Mouse (Mus musculus): ENCODE measurements at regions not wholly inside any gene's neighbourhood (a gene's known extent, or its start where the extent isn't known, plus 50 kb on each side); places are given as distances from the start of the nearest gene placed in this dataset.

GRCm38 (mm10) chr11:7508861-7509260, 295.1 kb upstream of the Igfbp3 start:
- DNase-seq = no peak

- no peak for DNase-seq
These were observed 292.8 kb upstream of the Igfbp3 start for GRCm38 (mm10) chr11:7506421-7506945.

DNA sequence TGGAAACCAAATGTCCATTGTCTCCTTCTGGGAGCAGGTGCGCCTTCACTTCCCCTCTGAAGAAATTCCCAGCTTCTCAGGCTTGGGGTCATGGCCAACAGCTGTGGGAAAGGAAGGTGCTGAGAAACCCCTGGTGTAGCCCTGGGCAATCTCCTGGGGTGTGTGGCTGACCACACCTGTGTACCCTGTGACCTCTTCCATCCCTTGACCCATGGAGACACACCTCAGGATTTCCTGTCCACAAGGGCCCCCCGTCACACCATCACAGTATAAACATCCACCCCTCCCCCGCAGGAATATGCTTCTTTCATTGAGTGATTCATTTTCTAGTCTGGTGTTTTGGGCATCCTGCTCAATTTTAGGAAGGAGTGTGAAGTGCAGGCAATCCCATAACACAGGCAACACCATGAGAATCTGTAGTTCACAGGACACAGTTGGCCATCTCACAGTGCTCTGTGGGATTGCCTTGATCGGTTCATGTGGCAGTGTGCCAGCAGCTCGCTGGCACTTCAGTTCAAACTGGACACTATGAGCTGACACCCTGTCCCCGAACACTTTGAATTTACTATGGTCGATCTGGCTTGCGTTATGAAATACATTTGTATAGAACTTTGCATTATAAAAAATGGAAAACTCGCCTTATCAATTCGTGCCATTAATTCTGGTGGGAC, 291.1 kb upstream of the Igfbp3 start:
- DNase-seq = peak; percentile 84 to 89

DNA sequence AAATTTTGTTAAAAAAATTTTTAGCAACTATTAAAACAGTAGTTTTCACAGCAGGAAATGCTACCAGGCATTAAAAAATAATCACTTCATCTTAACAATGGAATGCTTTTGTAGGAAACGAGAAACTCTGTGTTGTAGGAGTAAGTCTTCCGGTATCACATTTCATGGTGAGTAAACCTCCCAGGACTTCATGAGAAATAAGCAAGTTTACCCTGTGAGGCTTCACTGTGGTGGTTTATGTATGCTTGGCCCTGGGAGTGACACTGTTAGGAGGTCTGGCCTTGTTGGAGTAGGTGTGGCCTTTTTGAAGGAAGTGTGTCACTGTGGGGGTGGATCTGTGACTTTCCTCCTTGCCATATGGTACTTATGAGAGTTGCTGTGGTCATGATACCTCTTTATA, 289.0 kb upstream of the Igfbp3 start:
- DNase-seq = no peak

- DNase-seq = peak; percentile 84 to 89
These were observed 288.3 kb upstream of the Igfbp3 start for GRCm38 (mm10) chr11:7502045-7502444.

DNA sequence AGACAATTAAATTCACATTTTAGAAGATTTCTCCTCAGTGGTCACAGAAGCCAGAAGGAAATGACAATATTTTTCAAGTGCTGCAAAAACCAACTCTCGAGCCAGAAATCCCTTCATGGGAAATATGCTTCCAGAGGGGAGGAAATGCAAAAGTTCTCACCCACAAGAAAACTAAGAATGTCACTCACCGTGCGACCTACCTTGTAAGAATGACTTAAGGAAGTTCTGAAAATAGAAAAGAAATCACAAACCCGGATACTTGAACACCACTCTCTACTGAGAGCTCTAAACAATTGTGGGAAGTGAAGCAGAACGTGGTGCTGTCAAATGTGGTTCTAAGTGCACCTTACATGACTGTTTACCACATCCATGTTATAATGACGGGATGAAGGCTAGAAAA, 284.1 kb upstream of the Igfbp3 start:
- DNase-seq = no peak

DNA sequence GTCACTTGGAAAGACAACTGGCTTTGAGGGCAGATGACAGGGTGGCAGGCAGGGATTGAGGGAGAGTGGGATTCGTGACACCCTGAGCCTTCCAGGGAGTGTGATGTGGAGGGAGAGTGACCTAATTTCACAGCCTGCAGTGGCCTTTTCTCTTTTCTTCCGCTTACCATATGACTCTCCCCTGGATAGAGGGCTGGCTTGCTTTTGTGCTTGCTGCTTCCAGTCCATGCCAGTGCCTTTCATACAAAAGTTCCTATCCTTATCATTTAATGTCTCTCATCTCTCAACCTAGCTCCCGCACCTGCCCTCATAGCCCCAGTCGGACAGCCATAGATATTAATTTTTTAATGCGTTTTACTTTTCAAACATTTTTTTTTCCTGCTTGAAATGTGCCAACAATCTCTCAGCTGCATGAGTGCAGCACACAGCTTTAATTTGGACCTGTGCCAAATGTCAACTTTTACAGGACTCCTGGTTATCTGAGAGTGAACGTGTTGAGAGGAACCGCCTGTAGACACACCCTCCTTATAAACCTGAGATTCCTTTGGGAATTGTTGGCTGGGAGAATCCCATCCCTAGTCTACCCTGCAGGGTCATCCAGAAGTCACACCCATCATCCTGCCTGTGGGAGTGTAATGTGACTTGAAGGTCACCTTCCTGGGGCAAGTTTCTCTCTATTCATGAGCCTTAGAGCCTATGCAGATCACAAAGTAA, 260.3 kb upstream of the Igfbp3 start:
- DNase-seq = peak in 1 of 2 experiments; percentile 27

- no peak for DNase-seq
These were observed 251.8 kb upstream of the Igfbp3 start for GRCm38 (mm10) chr11:7465522-7465921.

GRCm38 (mm10) chr11:7461956-7462771, 248.4 kb upstream of the Igfbp3 start:
- DNase-seq = no peak

- DNase-seq = no peak
These were observed 238.0 kb upstream of the Igfbp3 start for GRCm38 (mm10) chr11:7451756-7452155.

- no peak for DNase-seq
These were observed 230.8 kb upstream of the Igfbp3 start for GRCm38 (mm10) chr11:7444494-7444893.

DNA sequence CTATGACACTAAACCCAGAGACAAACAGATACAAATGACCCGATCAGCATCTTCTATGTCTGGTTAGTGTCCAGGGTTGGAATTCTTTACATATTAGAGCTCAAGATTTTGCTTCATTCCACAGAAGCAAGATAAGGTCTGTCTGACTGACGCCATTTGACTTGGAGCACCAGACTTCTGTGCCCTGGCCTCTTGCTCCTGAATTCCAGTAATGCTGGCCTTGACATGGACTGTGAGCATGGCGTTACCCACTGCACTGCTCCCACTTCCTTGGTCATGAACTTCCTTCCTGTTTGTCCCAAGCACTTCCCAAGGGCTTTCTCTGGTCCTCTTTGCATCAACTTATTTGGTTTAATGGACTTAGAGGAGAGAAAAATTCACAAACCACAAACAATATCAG, 225.6 kb upstream of the Igfbp3 start:
- no peak for DNase-seq

DNA sequence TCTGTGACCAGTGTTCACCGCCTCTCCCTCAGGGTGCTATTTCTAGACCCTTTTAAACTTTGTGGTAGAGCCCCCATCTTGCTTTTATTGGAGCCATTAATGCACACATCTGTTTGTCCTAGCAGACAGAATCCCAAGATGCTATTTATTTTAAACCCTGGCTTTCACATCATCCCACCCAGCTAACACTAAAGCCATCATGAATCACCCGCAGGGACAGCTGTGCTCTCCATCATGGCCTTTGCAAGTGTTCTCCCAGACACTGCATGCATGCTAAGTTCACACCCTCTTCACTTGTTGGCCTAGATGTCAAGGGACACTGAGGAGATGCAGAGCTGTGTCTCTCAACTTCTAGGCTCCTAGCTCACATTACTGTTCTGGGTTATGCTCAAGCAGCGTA, 220.9 kb upstream of the Igfbp3 start:
- no peak for DNase-seq

DNA sequence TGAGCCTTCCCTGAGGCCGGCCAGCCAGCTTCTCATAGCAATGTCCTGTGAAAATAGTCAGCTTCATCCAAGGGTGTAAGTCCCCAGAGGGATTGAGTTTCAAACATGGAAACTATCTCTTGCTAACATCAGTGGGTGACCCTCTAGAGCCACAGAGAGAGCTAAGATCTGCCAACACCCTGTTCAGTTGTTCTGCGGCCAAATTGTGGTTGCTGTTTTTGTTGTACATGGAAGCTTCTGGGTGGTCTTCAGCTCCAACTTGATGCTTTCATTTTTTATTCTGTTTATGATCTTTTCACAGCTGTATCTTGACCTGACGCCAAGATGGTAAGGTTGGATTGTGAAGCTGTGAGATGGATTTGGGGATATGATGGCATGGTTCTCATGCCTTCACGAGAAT, 214.0 kb upstream of the Igfbp3 start:
- DNase-seq = no peak

DNA sequence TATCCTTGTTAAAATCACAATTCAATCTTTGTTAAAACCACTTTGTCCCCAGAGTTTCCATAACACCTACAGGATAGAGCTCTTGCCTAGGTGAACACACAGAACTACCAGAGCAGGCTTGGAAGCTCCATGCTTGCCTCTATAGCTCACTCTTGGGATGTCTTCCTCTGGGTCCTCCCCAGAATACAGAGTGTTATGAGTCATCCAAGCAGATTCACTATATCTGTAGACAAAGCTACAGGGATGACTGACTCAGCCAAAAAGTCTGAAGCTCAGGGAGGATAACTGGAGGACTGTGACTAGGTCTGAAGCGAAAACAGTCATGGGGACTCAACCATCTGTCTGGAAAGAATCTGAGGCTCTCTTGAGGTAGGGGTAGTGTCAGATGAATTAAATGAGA, 211.5 kb upstream of the Igfbp3 start:
- no peak for DNase-seq

DNA sequence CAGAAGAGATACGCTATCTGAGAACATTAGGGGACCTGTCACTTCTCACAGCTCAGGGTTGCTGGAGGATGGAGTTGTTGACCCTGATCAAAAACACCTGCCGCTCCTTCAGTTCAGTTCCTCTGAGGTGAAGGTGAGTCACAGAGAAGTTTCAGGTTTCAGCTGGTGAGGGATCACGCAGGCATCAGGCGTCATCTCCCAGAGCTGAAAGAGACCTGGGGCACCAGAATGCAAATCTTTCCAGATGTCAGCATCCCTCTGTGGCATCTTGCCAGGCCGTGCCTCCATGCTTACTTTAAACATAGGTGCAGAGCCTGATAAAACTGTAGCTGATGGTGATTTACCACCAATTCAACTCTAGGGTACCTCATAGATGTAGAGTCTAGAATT, 210.4 kb upstream of the Igfbp3 start:
- DNase-seq = peak in 1 of 2 experiments; percentile 7

DNA sequence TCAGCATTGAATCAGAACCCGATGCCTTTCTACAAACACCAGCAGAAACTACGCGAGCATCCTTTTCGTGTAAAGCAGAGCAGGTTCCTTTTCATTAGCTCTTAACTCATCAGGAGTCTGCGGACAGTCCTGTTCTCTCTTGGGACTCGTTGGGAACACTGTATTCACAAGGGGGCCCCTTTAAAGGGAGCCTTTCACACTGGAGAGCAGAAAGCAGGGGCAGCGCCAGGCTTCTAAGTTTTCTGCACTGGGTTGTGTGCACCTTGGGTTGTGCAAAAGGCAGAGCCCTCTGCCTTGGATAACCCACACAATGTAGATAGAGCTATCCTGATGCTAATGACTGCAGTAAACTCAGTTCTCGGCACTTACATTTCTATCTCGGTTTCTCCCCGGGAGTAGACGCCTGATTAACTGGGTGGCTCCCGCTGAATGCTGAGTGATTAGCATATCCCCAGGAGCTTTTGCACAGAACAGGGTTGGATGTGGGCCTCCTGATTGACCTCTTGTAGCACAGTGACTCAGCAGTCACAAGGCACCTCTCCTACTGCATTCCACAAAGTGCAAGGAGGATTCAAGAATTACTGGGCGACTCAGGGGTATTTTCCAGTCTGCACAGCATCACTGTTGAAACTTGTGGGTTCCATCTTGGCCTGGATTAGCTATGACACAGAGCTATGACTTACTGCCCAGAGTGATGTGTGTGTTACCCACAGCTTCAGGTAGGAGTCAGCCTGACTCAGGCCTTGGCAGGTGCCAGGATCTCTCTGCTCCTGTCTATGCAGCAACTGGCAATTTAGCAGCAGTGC, 209.8 kb upstream of the Igfbp3 start:
- no peak for DNase-seq

DNA sequence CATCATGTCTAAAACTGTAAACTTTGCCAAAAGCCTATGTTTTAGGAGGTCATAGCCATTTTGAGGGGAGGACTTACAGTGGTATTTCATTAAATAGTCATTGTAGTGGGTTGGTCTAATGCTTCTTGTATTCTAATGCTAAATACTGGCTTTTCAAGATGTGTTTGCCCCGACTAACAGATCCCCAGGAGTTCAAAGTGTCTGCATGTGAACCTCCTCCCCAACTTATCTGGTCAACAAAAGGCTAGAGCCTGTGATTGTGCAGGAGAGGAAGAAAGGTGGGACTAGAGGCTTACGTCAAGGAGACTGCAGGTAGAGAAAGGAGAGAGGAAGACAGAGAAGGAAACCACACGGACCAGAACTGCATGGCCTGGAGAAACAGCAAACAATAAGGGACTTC, 198.9 kb upstream of the Igfbp3 start:
- DNase-seq = no peak

DNA sequence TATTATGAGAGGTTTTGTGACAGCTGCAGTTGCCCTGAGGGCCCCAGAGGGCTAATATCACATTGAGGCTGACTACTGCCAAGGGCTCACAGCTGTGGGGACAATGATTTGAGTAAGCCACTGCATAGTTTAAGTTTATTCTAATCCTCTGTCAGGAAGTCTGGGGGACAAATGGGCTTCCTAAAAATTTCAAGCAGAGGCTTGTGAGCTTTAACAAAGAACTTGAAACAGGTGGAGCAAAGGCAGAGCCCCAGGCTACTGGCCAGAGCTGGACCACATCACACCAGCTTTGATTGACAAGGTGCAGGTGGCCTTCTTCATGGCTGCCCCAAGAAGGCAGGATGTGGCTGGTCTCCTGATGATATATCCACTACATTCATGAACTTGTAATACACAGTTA, 195.3 kb upstream of the Igfbp3 start:
- no peak for DNase-seq

DNA sequence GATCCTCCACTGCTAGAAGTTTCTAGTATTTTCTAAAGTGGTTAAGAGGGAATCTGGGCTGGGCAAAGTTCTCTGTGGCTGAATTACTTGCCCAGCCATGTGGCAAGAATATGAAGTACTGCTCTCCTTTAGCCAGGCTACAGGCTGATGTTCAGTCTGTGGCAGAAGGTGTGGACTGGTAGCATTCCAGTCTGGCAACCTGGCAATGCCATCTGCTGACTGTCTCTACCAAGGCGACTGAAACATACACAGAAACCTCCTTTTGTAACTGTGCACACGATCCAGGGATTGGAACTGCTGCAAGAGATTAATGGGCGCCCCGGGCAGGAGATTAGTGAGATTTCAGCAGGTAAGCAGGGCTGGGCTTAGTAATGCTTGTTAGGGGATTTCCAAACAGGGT, 190.9 kb upstream of the Igfbp3 start:
- peak; percentile 67 to 71 for DNase-seq

DNA sequence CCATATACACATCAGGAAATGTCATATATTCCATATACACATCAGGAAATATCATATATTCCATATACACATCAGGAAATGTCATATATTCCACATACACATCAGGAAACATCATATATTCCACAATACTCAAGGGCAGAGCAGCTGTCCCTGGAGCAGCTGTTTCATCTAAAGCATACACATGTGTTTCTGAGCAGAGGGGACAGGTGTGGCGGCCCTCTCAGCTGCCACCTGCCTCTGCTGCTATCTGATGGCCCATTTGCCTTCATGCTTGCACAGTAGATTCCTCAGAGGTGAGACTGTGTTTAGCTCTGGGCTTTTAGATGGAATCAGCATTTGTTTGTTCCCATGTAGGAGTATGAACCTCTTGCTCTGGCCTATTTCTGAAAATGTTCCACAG, 158.1 kb upstream of the Igfbp3 start:
- no peak for DNase-seq

GRCm38 (mm10) chr11:7361388-7361787, 147.7 kb upstream of the Igfbp3 start:
- DNase-seq = no peak

GRCm38 (mm10) chr11:7348601-7349000, 134.9 kb upstream of the Igfbp3 start:
- DNase-seq = peak; percentile 42 to 45

Measured in cerebellum, postnatal 10 days (tissue).